Mouse (Mus musculus) right cerebral cortex, postnatal 10 days (tissue): ENCODE data around the gene Zfp791.
A peak's percentile ranks its signal among the peaks of the same experiment; 100 is the strongest.
"Not testable (repeated sequence)": the region's sequence is repeated elsewhere in the genome, so short reads cannot be mapped to it uniquely, and the experiment has no call there.

ENCODE experiments used
- DNase-seq, 2 experiments: peaks; one replicate each; pipeline ENCODE4 v3.0.0; 2021; ENCODE audit warnings: low spot score in 2 of 2

Zfp791 gene

DNA sequence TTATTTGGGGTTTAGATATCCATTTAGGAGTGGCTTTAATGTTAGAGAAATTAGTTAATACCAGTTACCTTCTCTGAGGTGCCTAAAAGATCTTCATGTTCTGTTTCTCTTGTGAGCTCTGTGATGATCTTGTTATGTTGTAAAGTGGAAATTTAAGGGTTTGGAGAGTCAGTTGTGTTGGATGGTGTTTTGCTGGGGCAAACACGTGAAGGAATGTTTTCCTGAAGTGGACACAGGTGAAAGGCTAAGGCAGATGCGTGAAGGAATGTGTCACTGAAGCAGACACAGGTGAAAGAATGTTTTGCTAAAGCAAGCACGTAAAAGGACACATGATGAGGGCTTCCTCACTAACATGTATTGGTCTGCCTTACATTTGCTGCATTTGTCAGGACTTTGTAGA lies at the start of gene Zfp791:
Zfp791 (minus strand) TSS at position 101 of the 400 bp plus-strand sequence.
- no peak for DNase-seq

DNA sequence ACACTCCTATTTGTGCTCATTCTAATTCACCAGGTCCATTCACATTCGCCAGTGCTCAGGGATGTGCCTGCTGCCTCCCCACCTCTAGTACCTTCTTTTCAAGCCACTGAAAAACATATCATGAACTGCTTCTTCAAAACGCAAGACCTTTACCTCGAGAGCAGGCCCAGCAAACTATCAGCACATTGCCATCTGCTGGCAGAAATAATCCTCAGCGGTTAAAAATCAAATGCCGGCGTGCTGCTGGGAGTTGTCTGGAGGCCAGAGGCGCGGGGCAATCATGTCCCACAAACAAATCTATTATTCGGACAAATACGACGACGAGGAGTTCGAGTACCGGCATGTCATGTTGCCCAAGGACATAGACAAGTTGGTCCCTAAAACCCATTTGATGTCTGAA lies 48.4 kb upstream of the Zfp791 start:
- peak; percentile 55 to 57 for DNase-seq

DNA sequence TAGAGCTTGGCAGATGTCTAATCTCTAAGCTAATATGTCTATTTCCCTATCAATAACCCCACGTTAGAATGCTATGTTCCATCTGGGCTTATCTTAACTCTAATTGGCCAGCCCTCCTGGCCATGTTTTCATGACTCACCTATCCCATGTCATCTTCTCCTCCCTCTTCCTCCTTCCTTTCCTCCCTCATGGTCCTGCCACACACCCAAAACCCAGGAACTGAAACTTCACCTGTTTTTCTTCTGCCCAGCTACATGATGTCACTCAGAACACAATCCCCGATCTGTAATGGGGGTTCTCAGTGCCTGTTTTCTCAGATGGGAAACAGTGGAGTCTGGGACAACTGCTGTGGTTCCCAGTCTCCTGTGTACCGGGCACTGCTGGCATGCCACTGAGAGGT lies 28.7 kb upstream of the Zfp791 start, which contains the start of gene Cks1brt:
Cks1brt (plus strand) TSS at position 301 of the 400 bp plus-strand sequence.
- DNase-seq = no peak

DNA sequence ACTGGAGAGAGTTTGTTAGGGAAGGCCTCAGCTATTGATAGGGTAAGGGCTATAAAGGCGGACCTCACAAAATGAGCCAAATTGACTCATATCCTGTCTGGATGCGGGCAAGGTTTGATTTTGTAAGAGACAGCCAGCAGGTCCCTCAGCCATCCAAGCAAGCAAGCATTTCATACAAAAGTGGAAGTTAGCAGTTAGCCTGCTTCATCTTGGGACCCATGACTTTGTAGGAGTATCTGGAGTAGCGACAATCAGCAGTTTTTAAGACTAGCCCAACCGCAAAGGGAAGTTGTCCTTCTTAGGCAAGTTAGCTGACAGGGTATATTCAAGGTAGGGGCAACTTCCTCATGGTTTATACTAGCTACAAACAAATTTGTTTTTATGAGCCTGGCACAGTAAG lies 19.6 kb upstream of the Zfp791 start:
- peak in 1 of 2 experiments; percentile 26 for DNase-seq

- not testable (repeated sequence) for DNase-seq
Measured at GRCm38 (mm10) chr8:85135690-85136089, 12.8 kb upstream of the Zfp791 start.

- DNase-seq = no peak
Measured at GRCm38 (mm10) chr8:85132335-85132734, 9.4 kb upstream of the Zfp791 start.

- no peak for DNase-seq
Measured at GRCm38 (mm10) chr8:85123691-85124090, 796 bp upstream of the Zfp791 start.

DNA sequence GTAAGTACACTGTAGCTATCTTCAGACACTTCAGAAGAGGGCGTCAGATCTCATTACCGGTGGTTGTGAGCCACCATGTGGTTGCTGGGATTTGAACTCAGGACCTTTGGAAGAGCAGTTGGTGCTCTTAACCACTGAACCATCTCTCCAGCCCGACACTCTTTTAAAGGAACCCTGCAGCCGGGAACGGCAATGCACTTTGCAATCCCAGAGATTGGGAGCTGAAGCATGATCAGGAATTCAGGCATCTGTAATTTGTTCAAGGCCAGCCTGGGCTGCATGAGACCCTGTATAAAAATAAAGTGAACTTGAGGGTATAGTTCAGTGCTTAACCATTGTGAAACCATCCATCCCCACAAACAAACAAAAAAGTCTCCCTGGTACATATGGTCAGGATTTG lies 2.6 kb downstream of the Zfp791 start:
- not testable (repeated sequence) for DNase-seq

DNA sequence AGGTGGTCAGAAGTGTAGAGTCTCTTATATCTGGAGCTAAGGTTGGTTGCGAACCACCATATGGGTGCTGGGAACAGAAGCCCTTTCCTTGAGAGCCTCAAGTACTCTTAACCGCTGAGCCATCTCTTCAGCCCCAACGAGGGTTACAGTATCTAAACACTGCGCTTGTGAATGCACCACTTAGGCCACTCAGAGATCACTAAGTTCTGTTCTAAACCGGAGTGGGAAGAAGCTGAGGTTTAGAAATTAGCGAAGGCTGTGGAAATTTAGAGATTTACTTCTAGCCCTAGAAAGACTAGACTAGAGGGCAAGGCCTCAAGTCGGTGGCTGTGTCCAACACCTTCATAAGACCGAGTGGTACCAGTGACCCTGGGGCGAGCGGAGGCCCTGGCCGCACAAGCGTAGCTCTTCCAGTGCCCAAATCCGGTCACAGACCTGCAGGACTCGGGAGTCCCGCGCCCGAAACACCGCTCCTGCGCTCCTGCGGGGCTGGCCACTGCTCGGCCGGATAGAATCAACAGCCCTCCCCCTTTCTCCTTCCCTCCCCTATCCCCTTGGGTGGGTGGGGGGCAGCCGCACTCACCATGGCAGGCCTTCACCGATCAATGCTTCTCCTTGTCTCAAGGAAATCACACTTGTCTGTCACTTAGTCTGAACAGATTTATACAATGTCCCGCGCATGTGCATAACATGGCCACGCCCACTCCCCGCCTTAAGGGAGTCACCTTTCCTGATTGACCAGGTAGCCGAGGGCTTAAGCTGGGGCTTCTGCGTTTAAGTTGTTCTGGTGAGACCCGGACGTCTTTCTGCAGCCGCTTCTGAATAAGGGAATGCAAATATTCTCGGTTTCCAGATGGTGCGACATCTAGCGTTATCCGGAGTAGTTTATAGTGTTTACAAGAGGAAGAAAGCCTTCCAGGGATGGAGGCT lies 3.6 kb downstream of the Zfp791 start:
- peak; percentile 87 to 91 for DNase-seq

- DNase-seq = no peak
Measured at GRCm38 (mm10) chr8:85116984-85117383, 5.9 kb downstream of the Zfp791 start.

- no peak for DNase-seq
Measured at GRCm38 (mm10) chr8:85115501-85115900, 7.4 kb downstream of the Zfp791 start.

DNA sequence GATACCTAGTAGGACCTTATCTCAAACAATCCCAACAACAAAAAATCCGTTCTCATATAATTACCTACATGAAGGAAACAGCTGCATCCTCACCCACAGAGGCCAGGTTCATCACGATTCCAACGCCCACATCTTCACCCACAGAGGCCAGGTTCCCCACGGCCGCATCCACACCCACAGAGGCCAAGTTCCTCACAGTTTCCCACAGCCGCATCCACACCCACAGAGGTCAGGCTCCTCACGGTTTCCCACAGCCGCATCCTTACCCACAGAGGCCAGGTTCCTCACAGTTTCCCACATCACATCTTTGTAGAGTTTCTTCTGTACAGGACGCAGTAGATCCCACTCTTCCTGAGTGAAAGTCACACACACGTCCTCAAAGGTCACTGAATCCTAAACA lies 9.7 kb downstream of the Zfp791 start:
- no peak for DNase-seq

DNA sequence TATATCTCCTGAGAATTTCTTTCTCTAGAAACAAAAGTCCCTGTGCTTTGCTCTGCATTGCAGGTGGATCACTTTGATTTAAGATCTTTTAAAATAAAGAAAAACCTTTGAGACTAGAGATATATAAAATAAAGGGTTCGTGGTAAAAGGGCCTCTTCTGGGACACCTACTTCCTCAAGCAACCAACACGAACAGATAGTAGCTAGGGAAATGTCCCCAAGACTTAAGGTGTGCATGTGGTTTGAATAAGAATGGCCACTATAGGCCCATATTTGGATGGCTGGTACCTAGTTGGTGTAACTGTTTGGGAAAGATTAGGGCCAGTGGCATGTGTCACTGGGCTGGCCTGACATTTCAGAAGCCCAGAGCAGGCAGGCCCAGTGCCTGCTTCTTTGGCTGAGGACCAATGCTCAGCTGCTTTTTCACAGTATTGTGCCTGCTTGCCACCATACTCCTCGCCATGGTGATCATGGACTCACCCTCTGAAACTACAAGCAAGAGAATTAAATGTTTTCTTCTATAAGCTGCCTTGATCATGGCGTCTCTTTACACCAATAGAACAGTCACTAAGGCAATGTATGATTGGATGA lies 22.7 kb downstream of the Zfp791 start:
- no peak for DNase-seq

GRCm38 (mm10) chr8:85096850-85097249 lies 26.0 kb downstream of the Zfp791 start:
- DNase-seq = no peak

- DNase-seq = no peak
Measured at GRCm38 (mm10) chr8:85096196-85096595, 26.7 kb downstream of the Zfp791 start.

DNA sequence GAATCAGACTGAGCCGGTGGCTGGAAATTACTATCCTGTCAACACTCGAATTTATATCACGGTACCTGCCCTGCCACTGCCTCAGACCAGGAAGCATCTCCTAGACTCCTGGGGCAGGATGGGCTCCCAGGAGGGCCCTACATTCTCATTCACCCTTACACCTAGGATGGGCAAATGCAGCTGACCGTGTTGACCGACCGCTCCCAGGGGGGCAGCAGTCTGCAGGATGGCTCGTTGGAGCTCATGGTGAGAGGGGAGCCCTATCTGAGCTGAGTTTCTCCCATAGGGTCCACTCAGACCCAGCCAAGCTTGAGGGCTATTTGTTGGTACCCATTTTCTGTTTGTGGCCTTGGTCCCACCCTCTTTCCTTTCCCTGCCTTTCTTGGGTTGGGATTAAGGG lies 27.3 kb downstream of the Zfp791 start:
- no peak for DNase-seq

GRCm38 (mm10) chr8:85095051-85095450 lies 27.8 kb downstream of the Zfp791 start:
- DNase-seq = no peak

DNA sequence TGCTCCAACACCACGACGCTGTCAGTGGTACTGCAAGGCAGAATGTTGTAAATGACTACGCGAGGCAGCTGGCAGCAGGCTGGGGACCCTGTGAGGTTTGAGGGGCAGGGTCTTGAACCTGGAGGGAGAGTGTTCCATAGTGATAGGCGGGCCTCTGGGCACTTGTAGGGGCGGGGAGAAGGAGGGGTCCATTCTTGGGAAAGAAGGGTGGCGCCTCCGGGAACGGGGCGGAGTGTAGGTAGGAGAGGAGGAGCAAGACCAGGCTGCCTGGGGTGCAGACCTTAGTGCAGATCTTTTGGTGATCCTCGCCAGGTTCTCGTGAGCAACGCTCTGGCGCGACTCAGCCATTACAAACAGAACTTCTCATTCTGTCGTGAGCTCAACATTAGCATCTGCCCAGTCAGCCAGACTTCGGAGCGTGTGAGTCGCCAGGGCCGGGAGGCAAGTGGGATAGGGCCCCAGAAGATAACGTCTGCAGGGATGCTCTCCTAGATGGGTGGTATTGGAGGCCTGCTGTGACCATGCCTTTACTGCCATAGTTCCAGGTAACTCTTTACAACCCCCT lies 31.3 kb downstream of the Zfp791 start:
- no peak for DNase-seq

DNA sequence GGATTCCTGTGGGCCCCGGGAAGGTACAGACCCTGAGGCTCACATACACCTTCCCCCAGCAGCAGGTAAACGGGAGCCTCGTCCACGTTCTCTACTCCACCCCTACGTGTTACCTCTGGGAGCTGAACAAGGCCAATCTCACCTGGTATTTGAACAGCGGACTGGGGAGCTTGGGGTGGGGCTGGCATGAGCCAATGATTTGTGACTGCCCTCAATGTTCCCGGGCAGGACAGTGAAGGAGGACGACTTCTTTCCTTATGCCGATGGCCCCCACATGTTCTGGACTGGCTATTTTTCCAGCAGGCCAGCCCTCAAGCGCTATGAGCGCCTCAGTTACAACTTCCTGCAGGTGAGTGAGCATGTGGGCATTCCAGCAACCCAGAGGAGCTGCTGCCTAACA lies 32.0 kb downstream of the Zfp791 start:
- no peak for DNase-seq

DNA sequence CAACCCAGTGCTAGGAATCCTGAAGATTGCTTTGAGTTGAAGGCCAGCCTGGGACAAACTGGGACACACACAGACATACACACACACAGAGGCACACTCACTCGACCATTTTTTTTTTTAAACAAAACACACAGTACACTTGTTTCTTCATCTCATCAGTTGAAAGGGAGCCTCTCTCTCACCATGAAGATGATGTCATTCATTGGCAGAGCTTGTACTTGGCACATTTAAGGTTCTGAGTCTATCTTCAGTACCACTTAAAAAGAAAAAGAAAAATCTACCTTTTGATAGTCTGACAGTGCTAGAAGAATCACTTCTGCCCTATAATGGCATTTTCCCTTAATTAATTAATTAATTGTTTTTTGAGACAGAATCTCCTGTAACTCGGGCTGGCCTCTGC lies 34.1 kb downstream of the Zfp791 start:
- DNase-seq = no peak

DNA sequence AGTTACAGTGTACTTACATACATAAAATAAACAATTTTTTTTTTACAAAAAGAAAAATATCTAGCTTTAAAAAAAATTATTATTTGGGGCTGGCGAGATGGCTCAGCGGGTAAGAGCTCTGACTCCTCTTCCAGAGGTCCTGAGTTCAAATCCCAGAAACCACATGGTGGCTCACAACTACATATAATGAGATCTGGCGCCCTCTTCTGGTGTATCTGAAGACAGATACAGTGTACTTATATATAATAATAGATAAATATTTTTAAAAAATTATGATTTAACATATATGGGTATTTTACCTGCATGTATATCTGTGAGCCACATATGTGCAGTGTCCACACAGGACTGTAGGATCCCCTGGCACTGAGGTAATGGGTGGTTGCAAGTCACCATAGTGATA lies 36.7 kb downstream of the Zfp791 start:
- no peak for DNase-seq

DNA sequence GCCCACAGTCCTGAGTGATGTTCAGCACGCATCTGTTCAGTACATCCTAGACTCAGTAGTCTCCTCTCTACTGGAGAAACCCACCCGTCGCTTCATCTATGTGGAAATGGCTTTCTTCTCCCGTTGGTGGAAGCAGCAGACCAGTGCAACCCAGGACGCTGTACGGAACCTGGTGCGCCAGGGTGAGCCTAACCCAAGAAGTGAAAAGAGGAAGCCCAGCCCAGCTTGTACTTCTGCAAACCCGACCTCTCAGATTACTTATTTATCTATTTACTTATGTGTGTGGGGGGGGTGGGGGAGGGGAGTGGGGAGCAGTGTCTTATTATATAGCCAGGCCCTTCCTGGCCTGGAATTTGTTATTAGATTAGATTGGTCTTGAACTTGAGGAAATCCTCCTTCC lies 38.3 kb downstream of the Zfp791 start:
- no peak for DNase-seq
